Mouse (Mus musculus): ENCODE results near the gene Gm9821.

The Gm9821 gene

DNA sequence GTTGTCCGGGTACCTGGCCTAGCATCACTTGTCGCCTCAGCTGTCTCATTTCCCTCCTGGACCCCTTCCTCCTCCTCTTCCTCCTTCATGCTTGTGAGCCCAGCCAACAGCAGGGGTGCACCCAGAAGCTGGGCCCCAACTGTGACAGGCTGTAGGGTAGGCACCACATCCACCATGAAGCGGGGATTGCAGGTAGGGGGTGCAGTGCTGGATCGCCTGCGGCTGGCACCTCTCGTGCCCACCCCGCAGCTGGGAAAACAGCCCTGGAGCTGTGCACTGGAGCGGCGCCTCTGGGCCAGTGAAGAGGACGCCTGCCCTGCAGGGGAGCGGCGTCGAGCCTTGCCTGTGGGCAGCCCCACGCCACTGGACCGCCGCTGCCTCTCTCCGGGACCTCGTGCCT lies at the start of gene Gm9821:
Gm9821 (plus strand) TSS at position 221 of the 400 bp plus-strand sequence.
- Histone ChIP-seq H3K9me3 (ENCODE audit: low read length) (no peaks in the 10 kb centered on the region), H3K36me3 (ENCODE audit: insufficient read depth, low read length) (peaks cover 22% of the 10 kb centered on the region), H3K4me3 (replicated peaks; ENCODE audit: low read length) (peak within 1 kb of the TSS; percentile 60), H3K4me1 (replicated peaks; ENCODE audit: low read depth, low read length) (peaks cover 71% of the 10 kb centered on the region), H3K27me3 (ENCODE audit: insufficient read depth, low read length) (no peaks in the 10 kb centered on the region)
- TF ChIP-seq NANOG (IDR thresholded peaks at IDR 0.05; ENCODE audit: borderline replicate concordance, low read length), result no peak
- no peak for TF ChIP-seq CTCF (conservative IDR thresholded peaks at IDR 0.05; ENCODE audit: low read length)
- TF ChIP-seq POU5F1 (IDR thresholded peaks at IDR 0.05; ENCODE audit: borderline replicate concordance, low read length), result no peak

DNA sequence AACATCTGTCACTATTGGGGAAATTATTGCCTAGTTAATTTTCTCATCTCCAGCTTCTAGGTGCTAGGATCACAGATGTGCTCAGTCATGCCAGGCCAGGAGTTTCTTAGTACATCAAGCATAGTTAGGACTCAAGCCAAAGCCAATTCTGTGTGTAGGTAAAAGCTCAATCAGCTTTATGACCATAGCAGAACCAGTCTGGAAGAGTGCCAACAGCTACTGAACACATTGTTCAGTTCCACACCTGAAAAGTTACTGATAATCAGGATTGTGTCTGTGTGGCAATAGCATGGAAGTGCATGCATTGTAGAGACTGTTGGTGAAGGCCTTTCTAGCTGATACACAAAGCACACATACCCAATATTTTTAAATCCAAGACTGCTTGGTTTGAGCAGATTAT lies 47.5 kb upstream of the Gm9821 start:
- Histone ChIP-seq H3K27me3 (ENCODE audit: insufficient read depth, low read length) (no peaks in the 10 kb centered on the region), H3K4me1 (replicated peaks; ENCODE audit: low read depth, low read length) (peaks cover 19% of the 10 kb centered on the region), H3K36me3 (ENCODE audit: insufficient read depth, low read length) (peaks cover 61% of the 10 kb centered on the region), H3K9me3 (ENCODE audit: low read length) (no peaks in the 10 kb centered on the region), H3K4me3 (replicated peaks; ENCODE audit: low read length) (no peak overlapping the region)
- TF ChIP-seq NANOG (IDR thresholded peaks at IDR 0.05; ENCODE audit: borderline replicate concordance, low read length) (no peak), CTCF (conservative IDR thresholded peaks at IDR 0.05; ENCODE audit: low read length) (no peak), POU5F1 (IDR thresholded peaks at IDR 0.05; ENCODE audit: borderline replicate concordance, low read length) (no peak)

DNA sequence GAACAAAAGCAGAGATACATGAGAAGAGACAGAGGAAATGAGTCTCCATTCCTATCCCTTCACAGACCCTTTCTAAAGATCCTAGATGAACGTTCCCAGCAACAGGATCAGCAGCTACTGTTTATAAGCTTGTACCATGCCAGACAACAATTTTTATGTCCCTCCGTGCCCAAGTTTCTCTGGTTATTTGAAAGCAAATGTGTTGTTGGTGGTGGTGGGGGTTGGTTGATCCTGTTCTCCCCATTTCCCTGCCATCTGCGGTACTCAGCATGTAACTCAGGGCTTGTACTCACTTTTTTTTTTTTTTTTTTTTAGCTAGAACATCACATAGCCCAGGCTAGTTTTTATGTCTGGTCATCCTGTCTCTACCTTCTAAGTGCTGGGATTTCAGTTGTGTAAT lies 46.4 kb upstream of the Gm9821 start:
- Histone ChIP-seq H3K9me3 (ENCODE audit: low read length) (no peaks in the 10 kb centered on the region), H3K4me1 (replicated peaks; ENCODE audit: low read depth, low read length) (peaks cover 20% of the 10 kb centered on the region), H3K27me3 (ENCODE audit: insufficient read depth, low read length) (no peaks in the 10 kb centered on the region), H3K4me3 (replicated peaks; ENCODE audit: low read length) (no peak overlapping the region), H3K36me3 (ENCODE audit: insufficient read depth, low read length) (peaks cover 57% of the 10 kb centered on the region)
- TF ChIP-seq POU5F1 (IDR thresholded peaks at IDR 0.05; ENCODE audit: borderline replicate concordance, low read length) (no peak), CTCF (conservative IDR thresholded peaks at IDR 0.05; ENCODE audit: low read length) (no peak), NANOG (IDR thresholded peaks at IDR 0.05; ENCODE audit: borderline replicate concordance, low read length) (no peak)

DNA sequence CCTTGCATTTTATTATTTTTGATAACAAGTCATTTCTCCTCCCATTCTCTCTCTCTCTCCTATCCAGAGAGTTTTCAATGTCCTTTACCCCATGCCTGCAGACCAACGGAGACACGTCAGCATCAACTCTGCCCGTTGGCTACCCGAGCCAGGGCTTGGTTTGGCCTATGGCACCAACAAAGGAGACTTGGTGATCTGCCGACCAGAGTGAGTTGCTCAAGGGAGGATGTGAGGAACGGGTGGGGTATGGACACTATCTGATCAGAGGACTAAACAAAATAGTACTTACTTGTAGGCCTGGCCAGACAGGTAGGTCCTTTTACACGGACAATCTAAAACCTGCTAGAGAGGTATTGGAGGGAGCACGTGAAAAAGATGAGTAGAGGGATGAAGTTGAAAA lies 45.1 kb upstream of the Gm9821 start:
- Histone ChIP-seq H3K36me3 (ENCODE audit: insufficient read depth, low read length) (peaks cover 60% of the 10 kb centered on the region), H3K4me1 (replicated peaks; ENCODE audit: low read depth, low read length) (peaks cover 25% of the 10 kb centered on the region), H3K9me3 (ENCODE audit: low read length) (no peaks in the 10 kb centered on the region), H3K4me3 (replicated peaks; ENCODE audit: low read length) (no peak overlapping the region), H3K27me3 (ENCODE audit: insufficient read depth, low read length) (no peaks in the 10 kb centered on the region)
- TF ChIP-seq NANOG (IDR thresholded peaks at IDR 0.05; ENCODE audit: borderline replicate concordance, low read length) (no peak), POU5F1 (IDR thresholded peaks at IDR 0.05; ENCODE audit: borderline replicate concordance, low read length) (no peak), CTCF (conservative IDR thresholded peaks at IDR 0.05; ENCODE audit: low read length) (no peak)

DNA sequence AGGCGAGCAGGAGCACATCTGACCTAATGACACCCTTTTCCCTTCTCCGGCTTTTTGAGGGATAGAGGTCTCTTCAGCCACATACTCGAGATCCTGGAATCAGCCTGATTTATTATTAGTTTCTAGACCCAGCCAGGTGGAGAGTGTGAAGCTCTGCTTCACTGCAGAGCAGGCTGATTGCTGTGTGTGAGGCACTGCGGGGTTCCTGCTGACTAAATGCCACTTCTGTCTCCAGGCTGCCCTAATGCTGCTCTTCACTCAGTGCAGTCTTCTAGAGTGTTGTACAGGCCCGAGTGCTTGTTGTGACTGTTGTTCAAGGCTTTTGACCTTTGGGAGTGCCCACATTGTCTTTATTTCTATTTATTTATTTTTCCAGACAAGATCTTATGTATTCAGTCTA lies 43.2 kb upstream of the Gm9821 start:
- H3K27me3 ChIP-seq (ENCODE audit: insufficient read depth, low read length), result no peaks in the 10 kb centered on the region
- H3K9me3 ChIP-seq (ENCODE audit: low read length), result no peaks in the 10 kb centered on the region
- H3K4me1 ChIP-seq (replicated peaks; ENCODE audit: low read depth, low read length), result peaks cover 32% of the 10 kb centered on the region
- no peak overlapping the region for H3K4me3 ChIP-seq (replicated peaks; ENCODE audit: low read length)
- H3K36me3 ChIP-seq (ENCODE audit: insufficient read depth, low read length), result peaks cover 67% of the 10 kb centered on the region
- TF ChIP-seq POU5F1 (IDR thresholded peaks at IDR 0.05; ENCODE audit: borderline replicate concordance, low read length) (no peak), CTCF (conservative IDR thresholded peaks at IDR 0.05; ENCODE audit: low read length) (no peak), NANOG (IDR thresholded peaks at IDR 0.05; ENCODE audit: borderline replicate concordance, low read length) (no peak)

DNA sequence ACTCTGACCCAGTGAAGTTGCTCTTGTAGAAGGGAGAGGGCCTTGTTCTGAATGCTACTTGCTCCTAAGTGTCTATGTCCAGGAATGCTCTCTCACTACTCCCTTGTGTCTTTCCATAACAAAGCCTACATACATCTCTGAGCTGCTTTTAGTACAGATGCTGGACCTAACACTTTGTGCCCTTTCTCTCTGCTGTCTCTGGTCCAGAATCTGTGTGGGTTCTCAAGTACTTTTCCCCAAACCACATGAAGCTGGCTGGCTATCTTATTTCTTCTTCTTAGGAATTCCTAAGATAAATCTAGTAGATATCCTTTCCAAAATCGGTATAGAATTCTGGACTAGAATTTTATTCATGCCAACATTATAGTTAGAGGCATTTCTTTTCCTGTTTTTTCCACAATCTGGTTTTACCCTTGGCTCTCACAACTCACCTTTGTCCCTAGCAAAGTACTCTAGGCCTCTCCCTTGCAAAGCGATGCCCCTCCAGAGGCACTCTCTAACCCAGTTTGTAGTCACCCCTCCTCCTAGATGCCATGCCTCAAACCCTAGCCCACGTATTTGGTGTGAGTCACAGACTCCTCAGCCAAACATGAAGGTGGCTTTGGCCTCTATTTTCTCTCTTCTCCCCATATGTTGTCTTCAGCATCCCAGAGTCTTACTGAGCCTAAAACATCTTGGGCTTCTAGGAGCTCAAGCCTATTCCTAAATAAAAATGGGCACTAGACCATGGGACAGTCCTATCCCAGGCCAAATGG lies 42.2 kb upstream of the Gm9821 start:
- peaks cover 61% of the 10 kb centered on the region for H3K36me3 ChIP-seq (ENCODE audit: insufficient read depth, low read length)
- H3K4me3 ChIP-seq (replicated peaks; ENCODE audit: low read length), result no peak overlapping the region
- TF ChIP-seq NANOG (IDR thresholded peaks at IDR 0.05; ENCODE audit: borderline replicate concordance, low read length) (no peak), POU5F1 (IDR thresholded peaks at IDR 0.05; ENCODE audit: borderline replicate concordance, low read length) (no peak), CTCF (conservative IDR thresholded peaks at IDR 0.05; ENCODE audit: low read length) (no peak)

DNA sequence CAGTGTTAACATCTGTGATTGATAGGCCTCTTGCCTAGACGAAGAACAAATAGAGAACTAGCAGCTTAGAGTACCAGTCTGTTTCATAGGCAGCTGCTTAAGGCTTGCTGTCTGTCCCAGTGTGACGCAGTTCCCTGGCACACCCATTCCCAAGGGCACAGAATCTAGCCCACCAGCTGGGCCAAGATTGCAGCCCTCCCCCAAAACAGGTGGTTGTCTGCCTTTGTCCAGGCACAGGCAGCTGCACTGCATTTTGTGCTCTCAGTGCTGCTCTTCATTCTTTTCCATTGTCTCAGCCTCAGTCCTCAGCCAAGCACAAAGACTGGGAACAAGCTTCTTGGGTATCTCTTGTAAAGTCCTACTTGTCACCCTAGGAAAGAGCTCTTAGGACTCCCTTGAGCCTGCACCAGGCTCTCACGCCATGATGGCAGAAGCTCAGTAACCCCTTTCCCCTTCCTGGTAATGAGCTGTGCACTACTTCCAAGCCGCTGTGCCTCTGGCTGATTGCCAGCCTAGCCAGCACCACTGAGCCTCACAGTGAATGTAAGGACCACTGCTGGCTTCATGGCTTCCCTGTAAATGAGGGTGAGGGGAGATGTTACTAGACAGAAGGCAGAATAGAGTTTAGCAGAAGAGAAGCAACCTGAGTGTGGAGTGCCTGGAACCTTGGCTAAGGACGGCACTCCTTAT lies 40.7 kb upstream of the Gm9821 start:
- no peak for TF ChIP-seq POU5F1 (IDR thresholded peaks at IDR 0.05; ENCODE audit: borderline replicate concordance, low read length)
- no peak for TF ChIP-seq CTCF (conservative IDR thresholded peaks at IDR 0.05; ENCODE audit: low read length)
- no peak for TF ChIP-seq NANOG (IDR thresholded peaks at IDR 0.05; ENCODE audit: borderline replicate concordance, low read length)
- Histone ChIP-seq H3K27me3 (ENCODE audit: insufficient read depth, low read length) (no peaks in the 10 kb centered on the region), H3K4me1 (replicated peaks; ENCODE audit: low read depth, low read length) (peaks cover 32% of the 10 kb centered on the region), H3K4me3 (replicated peaks; ENCODE audit: low read length) (no peak overlapping the region), H3K9me3 (ENCODE audit: low read length) (no peaks in the 10 kb centered on the region), H3K36me3 (ENCODE audit: insufficient read depth, low read length) (peaks cover 63% of the 10 kb centered on the region)

More for the DNA sequence above, 42.2 kb upstream of the Gm9821 start:
- no peaks in the 10 kb centered on the region for H3K9me3 ChIP-seq (ENCODE audit: low read length)
- H3K4me1 ChIP-seq (replicated peaks; ENCODE audit: low read depth, low read length), result peaks cover 32% of the 10 kb centered on the region
- no peaks in the 10 kb centered on the region for H3K27me3 ChIP-seq (ENCODE audit: insufficient read depth, low read length)

DNA sequence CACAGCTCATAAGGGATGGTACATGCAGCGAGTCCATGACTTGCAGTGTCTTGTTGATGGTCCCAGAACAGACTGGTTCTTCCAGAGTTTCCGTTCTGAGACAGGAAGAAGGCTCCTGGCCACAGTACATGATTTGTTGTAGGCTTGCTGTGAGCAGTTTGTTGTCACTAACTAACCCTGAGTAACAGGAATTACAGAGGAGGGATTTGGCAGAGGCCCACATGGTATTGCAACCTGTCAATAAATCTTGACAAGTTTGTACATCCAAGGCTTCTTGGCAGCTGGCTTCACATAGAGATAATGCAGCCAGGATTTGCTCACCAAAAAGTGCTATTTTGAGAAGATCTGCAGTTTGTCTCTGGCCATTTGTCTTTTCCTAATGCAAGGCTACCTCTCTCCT lies 39.4 kb upstream of the Gm9821 start:
- H3K36me3 ChIP-seq (ENCODE audit: insufficient read depth, low read length), result peaks cover 63% of the 10 kb centered on the region
- no peaks in the 10 kb centered on the region for H3K27me3 ChIP-seq (ENCODE audit: insufficient read depth, low read length)
- H3K4me3 ChIP-seq (replicated peaks; ENCODE audit: low read length), result no peak overlapping the region
- H3K4me1 ChIP-seq (replicated peaks; ENCODE audit: low read depth, low read length), result peaks cover 32% of the 10 kb centered on the region
- TF ChIP-seq NANOG (IDR thresholded peaks at IDR 0.05; ENCODE audit: borderline replicate concordance, low read length) (no peak), POU5F1 (IDR thresholded peaks at IDR 0.05; ENCODE audit: borderline replicate concordance, low read length) (no peak), CTCF (conservative IDR thresholded peaks at IDR 0.05; ENCODE audit: low read length) (no peak)
- no peaks in the 10 kb centered on the region for H3K9me3 ChIP-seq (ENCODE audit: low read length)

All from E14TG2a.4 (cell line).